Mouse (Mus musculus): Measurements from ENCODE around the gene Fbxo9. TPM values are rescaled to one million over a fixed set of nuclear protein-coding genes. Genes with fewer than 3 reads are reported as not detected.

Gene Fbxo9
- polyA plus RNA-seq, 1 experiment: 93.3 TPM

- H3K4me1 ChIP-seq (ENCODE audit: control insufficient read depth, insufficient read depth, low read length): no peaks in the 10 kb centered on the region
- no peak for DNase-seq
- H3K27me3 ChIP-seq (replicated peaks; ENCODE audit: control insufficient read depth, insufficient read depth, low read length): no peaks in the 10 kb centered on the region
- no peaks in the 10 kb centered on the region for H3K36me3 ChIP-seq (ENCODE audit: control insufficient read depth, insufficient read depth, low read length)
- H3K27ac ChIP-seq (ENCODE audit: insufficient read depth, low read depth, low read length): no peak overlapping the region
- TF ChIP-seq CTCF (conservative IDR thresholded peaks at IDR 0.05; ENCODE audit: insufficient read depth, insufficient read length, low read depth, low read length) (no peak), POLR2A (IDR thresholded peaks at IDR 0.05; ENCODE audit: low read depth, low read length) (no peak)
- WGBS: 85% methylated on average over 8 of the region's 8 CpGs
- no peak overlapping the region for H3K4me3 ChIP-seq (ENCODE audit: insufficient read depth, low read depth, low read length)
Measured at GRCm38 (mm10) chr9:78035831-78036230, 73.0 kb downstream of the Fbxo9 start.

GRCm38 (mm10) chr9:78035296-78035695 is 73.6 kb downstream of the Fbxo9 start:
- Histone ChIP-seq H3K4me3 (ENCODE audit: insufficient read depth, low read depth, low read length) (no peak overlapping the region), H3K4me1 (ENCODE audit: control insufficient read depth, insufficient read depth, low read length) (no peaks in the 10 kb centered on the region), H3K27me3 (replicated peaks; ENCODE audit: control insufficient read depth, insufficient read depth, low read length) (no peaks in the 10 kb centered on the region), H3K36me3 (ENCODE audit: control insufficient read depth, insufficient read depth, low read length) (no peaks in the 10 kb centered on the region), H3K27ac (ENCODE audit: insufficient read depth, low read depth, low read length) (no peak overlapping the region)
- DNase-seq: peak; percentile 22
- 66% methylated on average over 5 of the region's 5 CpGs for WGBS
- TF ChIP-seq CTCF (conservative IDR thresholded peaks at IDR 0.05; ENCODE audit: insufficient read depth, insufficient read length, low read depth, low read length): 0 out of 2 replicates have a peak, but pooled peaks have one; percentile 18
- no peak for TF ChIP-seq POLR2A (IDR thresholded peaks at IDR 0.05; ENCODE audit: low read depth, low read length)

GRCm38 (mm10) chr9:78032930-78033329 is 75.9 kb downstream of the Fbxo9 start:
- no peaks in the 10 kb centered on the region for H3K36me3 ChIP-seq (ENCODE audit: control insufficient read depth, insufficient read depth, low read length)
- 91% methylated on average over 4 of the region's 4 CpGs for WGBS
- H3K27ac ChIP-seq (ENCODE audit: insufficient read depth, low read depth, low read length): no peak overlapping the region
- no peaks in the 10 kb centered on the region for H3K27me3 ChIP-seq (replicated peaks; ENCODE audit: control insufficient read depth, insufficient read depth, low read length)
- TF ChIP-seq CTCF (conservative IDR thresholded peaks at IDR 0.05; ENCODE audit: insufficient read depth, insufficient read length, low read depth, low read length) (no peak), POLR2A (IDR thresholded peaks at IDR 0.05; ENCODE audit: low read depth, low read length) (no peak)
- H3K4me3 ChIP-seq (ENCODE audit: insufficient read depth, low read depth, low read length): no peak overlapping the region
- H3K4me1 ChIP-seq (ENCODE audit: control insufficient read depth, insufficient read depth, low read length): no peaks in the 10 kb centered on the region
- no peak for DNase-seq

Other genes starting within 250 kb of the Fbxo9 start
- gene Elovl5, start 191.7 kb downstream of the Fbxo9 start, polyA plus RNA-seq (2012; rRNA removed): 67.2 and 70.0 TPM in 2 replicates
- 3.1 and 3.5 TPM in 2 replicates for gene Gcm1, start 57.1 kb downstream of the Fbxo9 start, polyA plus RNA-seq (2012; rRNA removed)
- 8.2 and 8.9 TPM in 2 replicates for gene Ick, start 127 bp upstream of the Fbxo9 start, polyA plus RNA-seq (2012; rRNA removed)
- 120 and 154 TPM in 2 replicates for gene Gsta4, start 73.7 kb upstream of the Fbxo9 start, polyA plus RNA-seq (2012; rRNA removed)
- 1.6 and 1.9 TPM in 2 replicates for gene Gsta1, start 121.6 kb upstream of the Fbxo9 start, polyA plus RNA-seq (2012; rRNA removed)
- gene Gm3776, start 148.1 kb upstream of the Fbxo9 start, polyA plus RNA-seq (2012; rRNA removed): 0.67 and 0.80 TPM in 2 replicates
- gene Gm10639, start 180.9 kb upstream of the Fbxo9 start, polyA plus RNA-seq (2012; rRNA removed): 20.6 and 30.8 TPM in 2 replicates
- gene Omt2a, start 205.7 kb upstream of the Fbxo9 start, polyA plus RNA-seq (2012; rRNA removed): not detected in 2 replicates
- not detected in 2 replicates for gene Omt2b, start 218.5 kb upstream of the Fbxo9 start, polyA plus RNA-seq (2012; rRNA removed)
- gene Gsta2, start 246.7 kb upstream of the Fbxo9 start, polyA plus RNA-seq (2012; rRNA removed): 583 and 726 TPM in 2 replicates